Mouse (Mus musculus): ENCODE data around the gene Chrm3. TPM values are rescaled to one million over a fixed set of nuclear protein-coding genes. Genes with fewer than 3 reads are reported as not detected.
A peak's percentile ranks its signal among the peaks of the same experiment; 100 is the strongest.

Chrm3 gene
- polyA plus RNA-seq, 1 experiment from 2014 or later: 3.2 TPM

DNA sequence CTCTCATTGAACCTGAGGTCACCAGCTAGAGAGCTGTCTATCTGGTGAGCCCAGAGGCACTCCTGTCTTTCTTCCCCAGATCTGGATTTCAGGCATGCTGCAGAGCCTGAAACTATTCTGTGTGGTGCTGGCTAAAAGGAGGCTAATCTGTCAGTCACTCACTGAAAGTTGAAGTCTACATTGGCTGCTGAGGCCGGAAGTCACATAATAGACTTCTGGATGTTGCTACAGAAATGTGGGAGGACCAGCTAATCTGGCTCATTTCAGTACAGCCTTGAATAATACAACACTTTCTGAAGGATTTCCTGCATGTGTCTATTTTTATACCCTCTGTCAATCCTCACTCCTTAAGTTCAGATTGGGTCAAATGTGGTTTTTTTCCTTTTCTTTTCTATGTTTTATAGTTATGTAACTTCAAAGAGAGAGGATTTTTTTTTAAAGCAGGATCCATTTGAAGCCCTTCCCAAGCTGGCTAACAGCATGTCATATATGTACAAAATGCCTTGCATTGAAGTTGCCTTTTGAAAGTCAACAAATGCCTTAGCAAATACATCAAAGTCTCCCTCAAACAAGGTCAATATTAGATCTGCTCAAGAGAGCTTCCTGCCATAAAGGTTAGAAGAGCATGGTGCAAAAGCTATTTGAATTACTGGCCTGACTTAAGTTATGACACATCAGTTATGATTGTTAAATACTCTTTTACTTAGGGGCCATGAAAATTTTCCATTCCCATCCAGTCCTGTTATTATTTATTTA, 116.2 kb downstream of the Chrm3 start:
- H3K27me3 ChIP-seq (ENCODE audit: control insufficient read depth, insufficient read depth, low read length): no peaks in the 10 kb centered on the region
- ATAC-seq (ENCODE audit: insufficient read depth, low FRiP score): peak; percentile 69; the same call in 1 of the 2 replicates
- no peak overlapping the region for H3K9ac ChIP-seq (ENCODE audit: low read length)
- no peaks in the 10 kb centered on the region for H3K9me3 ChIP-seq (replicated peaks; ENCODE audit: control insufficient read depth, low read length)
- H3K27ac ChIP-seq (ENCODE audit: low read length): no peak overlapping the region; the same call in 1 of the 2 replicates
- H3K36me3 ChIP-seq (ENCODE audit: control insufficient read depth, insufficient read depth, low read length): no peaks in the 10 kb centered on the region
- no peak overlapping the region for H3K4me3 ChIP-seq (replicated peaks; ENCODE audit: low read length)
- H3K4me2 ChIP-seq (ENCODE audit: low read depth, low read length): no peak overlapping the region
- 70% methylated on average over 1 of the region's 1 CpGs for WGBS
- no peaks in the 10 kb centered on the region for H3K4me1 ChIP-seq (ENCODE audit: control insufficient read depth, insufficient read depth, low read length)

- H3K9me3 ChIP-seq (replicated peaks; ENCODE audit: control insufficient read depth, low read length): no peaks in the 10 kb centered on the region
- H3K9ac ChIP-seq (ENCODE audit: low read length): no peak overlapping the region
- H3K4me1 ChIP-seq (ENCODE audit: control insufficient read depth, insufficient read depth, low read length): no peaks in the 10 kb centered on the region
- no peak overlapping the region for H3K4me3 ChIP-seq (replicated peaks; ENCODE audit: low read length)
- 60% methylated on average over 3 of the region's 3 CpGs for WGBS
- no peak for ATAC-seq (ENCODE audit: insufficient read depth, low FRiP score)
- H3K36me3 ChIP-seq (ENCODE audit: control insufficient read depth, insufficient read depth, low read length): no peaks in the 10 kb centered on the region
- no peak overlapping the region for H3K27ac ChIP-seq (ENCODE audit: low read length)
- no peak overlapping the region for H3K4me2 ChIP-seq (ENCODE audit: low read depth, low read length)
- H3K27me3 ChIP-seq (ENCODE audit: control insufficient read depth, insufficient read depth, low read length): no peaks in the 10 kb centered on the region
These were observed 120.4 kb downstream of the Chrm3 start for GRCm38 (mm10) chr13:10240238-10240637.

DNA sequence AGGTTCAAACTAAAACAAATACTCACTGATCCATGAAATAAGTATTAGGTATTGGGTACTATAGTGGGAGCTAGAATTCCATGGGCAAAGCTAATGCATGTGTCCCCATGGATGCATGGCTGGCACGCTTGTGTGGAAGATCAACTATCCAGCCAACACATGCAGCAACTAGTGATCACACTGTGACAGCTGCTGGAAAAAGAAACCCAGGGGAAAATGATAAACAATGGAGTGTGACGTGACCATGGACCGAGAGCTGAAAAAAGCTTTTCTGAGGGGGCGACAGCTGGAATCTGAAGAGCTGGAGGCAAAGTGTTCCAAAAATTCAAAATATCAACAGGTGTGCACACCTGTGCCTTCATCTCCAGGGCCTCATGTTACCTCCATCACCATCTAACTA, 120.8 kb downstream of the Chrm3 start:
- Histone ChIP-seq H3K4me3 (replicated peaks; ENCODE audit: low read length) (no peak overlapping the region), H3K27ac (ENCODE audit: low read length) (no peak overlapping the region), H3K9me3 (replicated peaks; ENCODE audit: control insufficient read depth, low read length) (no peaks in the 10 kb centered on the region), H3K4me2 (ENCODE audit: low read depth, low read length) (no peak overlapping the region), H3K9ac (ENCODE audit: low read length) (no peak overlapping the region), H3K27me3 (ENCODE audit: control insufficient read depth, insufficient read depth, low read length) (no peaks in the 10 kb centered on the region), H3K4me1 (ENCODE audit: control insufficient read depth, insufficient read depth, low read length) (no peaks in the 10 kb centered on the region), H3K36me3 (ENCODE audit: control insufficient read depth, insufficient read depth, low read length) (no peaks in the 10 kb centered on the region)
- ATAC-seq (ENCODE audit: insufficient read depth, low FRiP score): no peak
- WGBS: 58% methylated on average over 4 of the region's 4 CpGs

DNA sequence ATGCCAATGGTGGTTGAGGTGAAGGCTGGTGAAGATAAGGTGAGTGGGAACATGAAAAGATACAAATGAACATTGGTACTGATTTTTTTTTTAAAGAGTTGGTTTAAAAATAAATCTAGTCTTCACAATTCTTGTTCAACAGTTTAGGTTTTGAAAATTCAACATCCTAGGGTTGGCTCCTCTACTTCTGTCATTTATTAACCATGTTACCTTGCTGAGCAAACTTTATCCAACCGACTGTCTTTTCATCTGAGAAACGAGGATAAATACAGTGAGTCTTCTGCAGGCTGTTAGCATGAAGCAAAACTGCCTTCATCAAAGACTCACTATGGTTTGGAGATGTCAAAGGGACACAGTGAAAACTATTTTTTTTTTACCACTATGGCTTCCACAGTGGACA, 123.0 kb downstream of the Chrm3 start:
- WGBS: 52% methylated on average over 2 of the region's 2 CpGs
- ATAC-seq (ENCODE audit: insufficient read depth, low FRiP score): no peak
- no peak overlapping the region for H3K4me2 ChIP-seq (ENCODE audit: low read depth, low read length)
- H3K27ac ChIP-seq (ENCODE audit: low read length): no peak overlapping the region
- no peaks in the 10 kb centered on the region for H3K9me3 ChIP-seq (replicated peaks; ENCODE audit: control insufficient read depth, low read length)
- H3K9ac ChIP-seq (ENCODE audit: low read length): no peak overlapping the region
- no peaks in the 10 kb centered on the region for H3K36me3 ChIP-seq (ENCODE audit: control insufficient read depth, insufficient read depth, low read length)
- no peaks in the 10 kb centered on the region for H3K4me1 ChIP-seq (ENCODE audit: control insufficient read depth, insufficient read depth, low read length)
- no peak overlapping the region for H3K4me3 ChIP-seq (replicated peaks; ENCODE audit: low read length)
- H3K27me3 ChIP-seq (ENCODE audit: control insufficient read depth, insufficient read depth, low read length): no peaks in the 10 kb centered on the region

DNA sequence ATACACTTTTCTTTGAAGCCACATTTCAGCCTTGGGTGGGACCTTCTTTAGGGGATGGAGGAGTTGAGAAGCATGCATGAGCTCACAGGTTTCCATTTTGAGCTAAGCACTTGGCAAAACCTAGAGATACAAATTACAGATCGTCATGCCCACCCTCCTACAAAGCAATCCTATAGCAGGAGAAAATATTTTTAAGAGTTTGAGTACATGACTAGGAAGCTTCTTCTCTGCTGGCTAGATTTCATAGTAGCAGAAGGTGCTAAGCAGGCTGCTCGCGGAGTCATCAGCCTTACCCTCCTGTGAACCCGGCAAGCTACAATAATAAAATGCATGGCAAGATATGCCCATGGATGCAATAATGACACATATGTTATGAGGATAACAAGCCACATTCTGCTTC, 124.4 kb downstream of the Chrm3 start:
- no peak overlapping the region for H3K4me3 ChIP-seq (replicated peaks; ENCODE audit: low read length)
- H3K27ac ChIP-seq (ENCODE audit: low read length): no peak overlapping the region
- H3K9me3 ChIP-seq (replicated peaks; ENCODE audit: control insufficient read depth, low read length): no peaks in the 10 kb centered on the region
- 90% methylated on average over 4 of the region's 4 CpGs for WGBS
- H3K9ac ChIP-seq (ENCODE audit: low read length): no peak overlapping the region
- no peaks in the 10 kb centered on the region for H3K27me3 ChIP-seq (ENCODE audit: control insufficient read depth, insufficient read depth, low read length)
- no peak for ATAC-seq (ENCODE audit: insufficient read depth, low FRiP score)
- no peaks in the 10 kb centered on the region for H3K4me1 ChIP-seq (ENCODE audit: control insufficient read depth, insufficient read depth, low read length)
- H3K4me2 ChIP-seq (ENCODE audit: low read depth, low read length): no peak overlapping the region
- no peaks in the 10 kb centered on the region for H3K36me3 ChIP-seq (ENCODE audit: control insufficient read depth, insufficient read depth, low read length)

- WGBS: 80% methylated on average over 5 of the region's 5 CpGs
- Histone ChIP-seq H3K4me2 (ENCODE audit: low read depth, low read length) (no peak overlapping the region), H3K4me1 (ENCODE audit: control insufficient read depth, insufficient read depth, low read length) (no peaks in the 10 kb centered on the region), H3K27ac (ENCODE audit: low read length) (no peak overlapping the region), H3K36me3 (ENCODE audit: control insufficient read depth, insufficient read depth, low read length) (no peaks in the 10 kb centered on the region), H3K9me3 (replicated peaks; ENCODE audit: control insufficient read depth, low read length) (no peaks in the 10 kb centered on the region), H3K4me3 (replicated peaks; ENCODE audit: low read length) (no peak overlapping the region), H3K27me3 (ENCODE audit: control insufficient read depth, insufficient read depth, low read length) (no peaks in the 10 kb centered on the region), H3K9ac (ENCODE audit: low read length) (no peak overlapping the region)
- ATAC-seq (ENCODE audit: insufficient read depth, low FRiP score): no peak
These were observed 125.1 kb downstream of the Chrm3 start for GRCm38 (mm10) chr13:10235391-10236169.

DNA sequence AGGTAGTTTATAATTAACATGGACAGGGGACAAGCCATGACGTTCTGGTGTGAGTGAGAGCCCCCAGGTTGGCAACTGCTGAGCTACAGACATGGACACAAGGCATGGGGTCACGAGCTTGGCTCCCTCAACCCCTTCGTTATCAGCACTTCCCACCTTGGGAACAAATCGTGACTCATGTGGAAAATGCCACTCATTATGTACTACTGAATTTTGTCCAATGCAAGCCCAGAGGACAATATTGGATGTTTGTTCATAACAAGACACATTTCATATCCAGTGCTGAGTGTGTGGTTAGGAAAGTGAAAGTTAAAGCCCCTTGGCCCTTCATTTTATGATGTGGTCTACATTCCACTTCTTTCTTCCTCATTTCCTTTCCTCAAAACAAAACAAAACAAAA, 140.2 kb downstream of the Chrm3 start:
- Histone ChIP-seq H3K36me3 (ENCODE audit: control insufficient read depth, insufficient read depth, low read length) (no peaks in the 10 kb centered on the region), H3K4me1 (ENCODE audit: control insufficient read depth, insufficient read depth, low read length) (0 out of 2 replicates have a peak, but pooled peaks cover 2% of the 10 kb centered on the region), H3K27me3 (ENCODE audit: control insufficient read depth, insufficient read depth, low read length) (no peaks in the 10 kb centered on the region), H3K27ac (ENCODE audit: low read length) (no peak overlapping the region), H3K9me3 (replicated peaks; ENCODE audit: control insufficient read depth, low read length) (no peaks in the 10 kb centered on the region), H3K9ac (ENCODE audit: low read length) (no peak overlapping the region), H3K4me3 (replicated peaks; ENCODE audit: low read length) (no peak overlapping the region), H3K4me2 (ENCODE audit: low read depth, low read length) (no peak overlapping the region)
- 63% methylated on average over 4 of the region's 4 CpGs for WGBS
- no peak for ATAC-seq (ENCODE audit: insufficient read depth, low FRiP score)

- Histone ChIP-seq H3K4me2 (ENCODE audit: low read depth, low read length) (no peak overlapping the region), H3K27ac (ENCODE audit: low read length) (no peak overlapping the region), H3K4me1 (ENCODE audit: control insufficient read depth, insufficient read depth, low read length) (0 out of 2 replicates have a peak, but pooled peaks cover under 1% of the 10 kb centered on the region), H3K27me3 (ENCODE audit: control insufficient read depth, insufficient read depth, low read length) (no peaks in the 10 kb centered on the region), H3K36me3 (ENCODE audit: control insufficient read depth, insufficient read depth, low read length) (no peaks in the 10 kb centered on the region), H3K9ac (ENCODE audit: low read length) (no peak overlapping the region), H3K4me3 (replicated peaks; ENCODE audit: low read length) (no peak overlapping the region), H3K9me3 (replicated peaks; ENCODE audit: control insufficient read depth, low read length) (no peaks in the 10 kb centered on the region)
- 57% methylated on average over 2 of the region's 2 CpGs for WGBS
- no peak for ATAC-seq (ENCODE audit: insufficient read depth, low FRiP score)
These were observed 148.5 kb downstream of the Chrm3 start for GRCm38 (mm10) chr13:10212112-10212511.

DNA sequence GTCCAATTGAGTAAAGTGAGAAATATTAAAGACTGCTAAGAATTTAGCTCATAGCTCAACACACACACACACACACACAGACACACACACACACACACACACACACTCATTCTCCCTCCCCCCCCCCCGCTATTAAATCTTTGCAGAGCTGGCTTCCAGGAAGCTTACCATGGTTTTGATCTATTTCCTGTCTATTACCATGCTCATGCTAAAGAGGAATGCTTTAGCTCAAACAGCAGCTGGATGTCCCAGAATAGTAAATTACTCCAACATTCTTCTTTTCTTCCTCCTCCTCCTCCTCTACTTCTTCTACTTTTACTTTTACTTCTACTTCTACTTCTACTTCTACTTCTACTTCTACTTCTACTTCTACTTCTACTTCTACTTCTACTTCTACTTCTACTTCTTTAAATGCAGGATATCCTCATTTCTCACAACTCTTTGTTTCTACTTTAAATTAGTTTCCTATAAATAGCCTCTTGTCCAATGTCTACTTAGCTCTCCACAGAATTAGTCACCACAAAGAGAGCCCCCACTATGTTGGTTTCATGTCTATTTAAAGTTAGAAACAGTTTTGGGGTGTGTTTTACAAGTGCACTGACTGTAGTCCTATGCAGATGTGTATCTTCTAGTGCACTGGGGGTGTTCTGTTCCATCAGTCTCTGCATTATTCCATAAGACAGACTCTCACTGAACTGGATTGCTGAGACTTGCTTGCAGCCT, 150.0 kb downstream of the Chrm3 start:
- no peaks in the 10 kb centered on the region for H3K4me1 ChIP-seq (ENCODE audit: control insufficient read depth, insufficient read depth, low read length)
- no peaks in the 10 kb centered on the region for H3K27me3 ChIP-seq (ENCODE audit: control insufficient read depth, insufficient read depth, low read length)
- ATAC-seq (ENCODE audit: insufficient read depth, low FRiP score): no peak
- no peak overlapping the region for H3K4me3 ChIP-seq (replicated peaks; ENCODE audit: low read length)
- whole genome bisulfite sequencing: 44% methylated on average over 1 of the region's 1 CpGs
- H3K36me3 ChIP-seq (ENCODE audit: control insufficient read depth, insufficient read depth, low read length): no peaks in the 10 kb centered on the region
- H3K9me3 ChIP-seq (replicated peaks; ENCODE audit: control insufficient read depth, low read length): no peaks in the 10 kb centered on the region
- H3K4me2 ChIP-seq (ENCODE audit: low read depth, low read length): no peak overlapping the region
- H3K27ac ChIP-seq (ENCODE audit: low read length): no peak overlapping the region
- H3K9ac ChIP-seq (ENCODE audit: low read length): no peak overlapping the region
